25 mouse cellular contexts compared by ENCODE assay signal in genomic region chr12:99265777-99266176, GRCm38 (mm10).
"Had no signal": no experiment of that assay in that cellular context is flagged by ENCODE, and none has a peak within 500 bp of the region (broad histone marks: within the 10 kb centered on the region; RNA-seq: fewer than 3 reads in every experiment).

No protein-coding gene starts in this region.

- H3K27ac ChIP-seq: gastrocnemius, adult 2 months; hindbrain, embryonic 12.5 days; hindbrain, embryonic 14.5 days; kidney, embryonic 15.5 days; kidney, postnatal 0 days; limb, embryonic 13.5 days; limb, embryonic 15.5 days; liver, embryonic 12.5 days; liver, embryonic 14.5 days had no signal

- H3K9ac ChIP-seq: heart, embryonic 12.5 days; hindbrain, embryonic 12.5 days; hindbrain, embryonic 14.5 days; kidney, embryonic 15.5 days; limb, embryonic 13.5 days; limb, embryonic 15.5 days; liver, embryonic 12.5 days; liver, embryonic 14.5 days had no signal

- H3K27me3 ChIP-seq: heart, embryonic 12.5 days; hindbrain, embryonic 12.5 days; kidney, embryonic 15.5 days; limb, embryonic 13.5 days; limb, embryonic 15.5 days; liver, embryonic 12.5 days had no signal

- H3K4me3 ChIP-seq: gastrocnemius, adult 2 months; heart, embryonic 12.5 days; hindbrain, embryonic 12.5 days; kidney, embryonic 15.5 days; limb, embryonic 13.5 days; limb, embryonic 15.5 days; liver, embryonic 12.5 days had no signal

- H3K36me3 ChIP-seq: heart, embryonic 12.5 days; hindbrain, embryonic 12.5 days; kidney, embryonic 15.5 days; liver, embryonic 12.5 days had no signal

- ATAC-seq: hindbrain, embryonic 16.5 days; intestine, embryonic 16.5 days; liver, embryonic 12.5 days had no signal

- H3K9me3 ChIP-seq: heart, embryonic 12.5 days; hindbrain, embryonic 12.5 days; kidney, embryonic 15.5 days; limb, embryonic 13.5 days; limb, embryonic 15.5 days; liver, embryonic 12.5 days had no signal

- H3K4me2 ChIP-seq: heart, embryonic 12.5 days; hindbrain, embryonic 12.5 days; hindbrain, embryonic 14.5 days; kidney, embryonic 15.5 days; limb, embryonic 13.5 days; limb, embryonic 15.5 days; liver, embryonic 12.5 days had no signal

- DNase-seq: gastrocnemius, adult 2 months; gastrocnemius, postnatal 14 days; gastrocnemius, postnatal 36 days; heart, postnatal 14 days; heart, postnatal 36 days; kidney, adult 11 months; kidney, adult 2 months; kidney, adult 9 months; kidney, postnatal 14 days; kidney, postnatal 36 days; layer of hippocampus, adult 9-11 months; layer of hippocampus, postnatal 36 days; left cerebral cortex, postnatal 4 days; lung, adult 18-20 months had no signal
